Mouse (Mus musculus) myocyte (in vitro differentiated cells): ENCODE data around the gene Akt2. TPM values are rescaled to one million over a fixed set of nuclear protein-coding genes. Genes with fewer than 3 reads are reported as not detected.

Source experiments
- H3K27me3 ChIP-seq: one replicate; pipeline ENCODE4 v1.6.1; 2011; ENCODE audit not compliant: control insufficient read depth, insufficient read depth, insufficient read length
- H3K36me3 ChIP-seq: one replicate; pipeline ENCODE4 v1.6.1; 2011; ENCODE audit not compliant: control insufficient read depth, insufficient read depth
- H3K4me2 ChIP-seq: one replicate; pipeline ENCODE4 v1.6.1; 2011; ENCODE audit warnings: low read depth, control low read depth
- H3K4me3 ChIP-seq: one replicate; pipeline ENCODE4 v1.5.1; 2011; ENCODE audit warnings: mild to moderate bottlenecking, control low read depth, moderate library complexity
- H3K79me2 ChIP-seq: one replicate; pipeline ENCODE4 v1.6.1; 2011; ENCODE audit not compliant: control insufficient read depth, insufficient read depth
- H3ac ChIP-seq: one replicate; pipeline ENCODE4 v1.6.1; 2011; ENCODE audit not compliant: control insufficient read depth, insufficient read length
- CEBPB ChIP-seq: IDR thresholded peaks from 2 replicates; pipeline ENCODE4 v1.6.1; 2011; ENCODE audit warnings: mild to moderate bottlenecking, moderate library complexity; ENCODE audit not compliant: poor library complexity, insufficient read depth, severe bottlenecking
- E2F4 ChIP-seq: IDR thresholded peaks from one replicate; pipeline ENCODE4 v1.6.1; 2011; ENCODE audit warnings: mild to moderate bottlenecking, control low read depth, moderate library complexity; ENCODE audit not compliant: insufficient read depth
- MAX ChIP-seq: IDR thresholded peaks from one replicate; pipeline ENCODE4 v1.6.1; 2011; ENCODE audit warnings: low read depth, mild to moderate bottlenecking, control low read depth
- MYOD1 ChIP-seq, 3 experiments: IDR thresholded peaks; one replicate each; pipeline ENCODE4 v1.6.1; 2011; ENCODE audit warnings: control low read depth in 2 of 3, low read depth in 2 of 3, mild to moderate bottlenecking in 2 of 3, moderate library complexity in 1 of 3; ENCODE audit not compliant: insufficient read length in 2 of 3, control insufficient read depth in 1 of 3
- MYOG ChIP-seq, 3 experiments: IDR thresholded peaks; one replicate each; pipeline ENCODE4 v1.6.1; 2011; ENCODE audit warnings: control low read depth in 2 of 3, low read depth in 2 of 3, mild to moderate bottlenecking in 2 of 3; ENCODE audit not compliant: insufficient read length in 2 of 3, control insufficient read depth in 1 of 3, insufficient read depth in 1 of 3
- POLR2A ChIP-seq: IDR thresholded peaks from one replicate; pipeline ENCODE4 v1.6.1; 2011; ENCODE audit warnings: low read depth, mild to moderate bottlenecking, control low read depth, moderate library complexity; ENCODE audit not compliant: insufficient read length
- POLR2AphosphoS2 ChIP-seq: IDR thresholded peaks from one replicate; pipeline ENCODE4 v1.6.1; 2011; ENCODE audit warnings: low read depth, control low read depth; ENCODE audit not compliant: insufficient read length
- REST ChIP-seq: IDR thresholded peaks from one replicate; pipeline ENCODE4 v1.6.1; 2011; ENCODE audit warnings: mild to moderate bottlenecking, control low read depth, moderate library complexity; ENCODE audit not compliant: insufficient read depth, insufficient read length
- SRF ChIP-seq: IDR thresholded peaks from one replicate; pipeline ENCODE4 v1.6.1; 2011; ENCODE audit warnings: low read depth; ENCODE audit not compliant: control insufficient read depth, insufficient read length
- TCF12 ChIP-seq: IDR thresholded peaks from one replicate; pipeline ENCODE4 v1.6.1; 2011; ENCODE audit warnings: mild to moderate bottlenecking, control low read depth; ENCODE audit not compliant: poor library complexity, insufficient read depth, severe bottlenecking
- TCF3 ChIP-seq: IDR thresholded peaks from one replicate; pipeline ENCODE4 v1.6.1; 2011; ENCODE audit warnings: low read depth, control low read depth; ENCODE audit not compliant: insufficient read length
- USF1 ChIP-seq: IDR thresholded peaks from one replicate; pipeline ENCODE4 v1.6.1; 2011; ENCODE audit warnings: low read depth, mild to moderate bottlenecking, control low read depth, moderate library complexity
- polyA plus RNA-seq: library from polyadenylated mRNA; unstranded; fragments of >200 nt; fragmentation: generic; extraction: Trizol; gene quantifications from one replicate; pipeline ENCODE4 v1.2.1, GENCODE M21; 2012; ENCODE audit warnings: missing spikeins

Gene Akt2
- polyA plus RNA-seq, 1 experiment = 343 TPM

GRCm38 (mm10) chr7:27674195-27674521 lies 82.8 kb downstream of the Akt2 start:
- peak overlapping the region; percentile 21 for H3ac ChIP-seq
- H3K4me2 ChIP-seq = peak overlapping the region; percentile 76
- H3K4me3 ChIP-seq = peak overlapping the region; percentile 43
- H3K79me2 ChIP-seq = peaks cover 12% of the 10 kb centered on the region
- TF ChIP-seq SRF (no peak), MYOD1 (IDR thresholded peaks at IDR 0.05; ENCODE audit: control insufficient read depth in 1 of 3, insufficient read length in 2 of 3, low read depth in 2 of 3) (no peak), TCF3 (no peak), MYOG (IDR thresholded peaks at IDR 0.05; ENCODE audit: control insufficient read depth in 1 of 3, insufficient read depth in 1 of 3, insufficient read length in 2 of 3, low read depth in 2 of 3) (no peak), REST (no peak), USF1 (no peak), TCF12 (no peak), POLR2AphosphoS2 (no peak), MAX (no peak), E2F4 (no peak), CEBPB (no peak), POLR2A (no peak)
- H3K36me3 ChIP-seq = peaks cover 5% of the 10 kb centered on the region
- H3K27me3 ChIP-seq = no peaks in the 10 kb centered on the region

GRCm38 (mm10) chr7:27674522-27675221 lies 83.3 kb downstream of the Akt2 start, which contains the start of gene Map3k10:
Map3k10 (minus strand) TSS chr7:27674598.
- Histone ChIP-seq H3ac (peak within 1 kb of the TSS; percentile 21), H3K79me2 (peaks cover 12% of the 10 kb centered on the region), H3K4me3 (peak within 1 kb of the TSS; percentile 43), H3K36me3 (peaks cover 5% of the 10 kb centered on the region), H3K4me2 (peak within 1 kb of the TSS; percentile 76), H3K27me3 (no peaks in the 10 kb centered on the region)
- no peak for TF ChIP-seq TCF12
- TF ChIP-seq TCF3 = no peak
- no peak for TF ChIP-seq SRF
- no peak for TF ChIP-seq MAX
- TF ChIP-seq USF1 = no peak
- no peak for TF ChIP-seq CEBPB
- peak in 1 of 3 experiments; percentile 37 for TF ChIP-seq MYOG (IDR thresholded peaks at IDR 0.05; ENCODE audit: control insufficient read depth in 1 of 3, insufficient read depth in 1 of 3, insufficient read length in 2 of 3, low read depth in 2 of 3)
- no peak for TF ChIP-seq REST
- TF ChIP-seq MYOD1 (IDR thresholded peaks at IDR 0.05; ENCODE audit: control insufficient read depth in 1 of 3, insufficient read length in 2 of 3, low read depth in 2 of 3) = peak in 2 of 3 experiments; percentile 15 to 59
- TF ChIP-seq POLR2A = no peak
- TF ChIP-seq E2F4 = no peak

GRCm38 (mm10) chr7:27675222-27675612 lies 83.9 kb downstream of the Akt2 start:
- TF ChIP-seq POLR2A (no peak), REST (no peak), TCF12 (no peak), SRF (no peak), CEBPB (no peak), MYOG (IDR thresholded peaks at IDR 0.05; ENCODE audit: control insufficient read depth in 1 of 3, insufficient read depth in 1 of 3, insufficient read length in 2 of 3, low read depth in 2 of 3) (no peak), TCF3 (no peak), E2F4 (no peak), MAX (no peak), POLR2AphosphoS2 (no peak), USF1 (no peak), MYOD1 (IDR thresholded peaks at IDR 0.05; ENCODE audit: control insufficient read depth in 1 of 3, insufficient read length in 2 of 3, low read depth in 2 of 3) (no peak)
- Histone ChIP-seq H3K27me3 (no peaks in the 10 kb centered on the region), H3K36me3 (peaks cover 5% of the 10 kb centered on the region), H3K4me2 (peak overlapping the region; percentile 69), H3K79me2 (peaks cover 12% of the 10 kb centered on the region), H3K4me3 (peak overlapping the region; percentile 43), H3ac (no peak overlapping the region)

- Histone ChIP-seq H3K27me3 (no peaks in the 10 kb centered on the region), H3ac (no peak overlapping the region), H3K36me3 (no peaks in the 10 kb centered on the region), H3K79me2 (no peaks in the 10 kb centered on the region), H3K4me3 (no peak overlapping the region), H3K4me2 (peak overlapping the region; percentile 42)
- TF ChIP-seq SRF (no peak), POLR2AphosphoS2 (no peak), USF1 (no peak), E2F4 (no peak), TCF3 (no peak), CEBPB (no peak), MYOG (IDR thresholded peaks at IDR 0.05; ENCODE audit: control insufficient read depth in 1 of 3, insufficient read depth in 1 of 3, insufficient read length in 2 of 3, low read depth in 2 of 3) (no peak)
These were observed 91.9 kb downstream of the Akt2 start for GRCm38 (mm10) chr7:27683218-27683617.
